Mouse (Mus musculus) frontal cortex, postnatal 25 days (tissue): ENCODE data around the gene Nprl3.
"Not testable (repeated sequence)": the region's sequence is repeated elsewhere in the genome, so short reads cannot be mapped to it uniquely, and the experiment has no call there.

Experiments used
- DNase-seq, 2 experiments: peaks; one replicate each; pipeline ENCODE4 v3.0.0; 2022; ENCODE audit warnings: low spot score in 2 of 2

Gene Nprl3

DNA sequence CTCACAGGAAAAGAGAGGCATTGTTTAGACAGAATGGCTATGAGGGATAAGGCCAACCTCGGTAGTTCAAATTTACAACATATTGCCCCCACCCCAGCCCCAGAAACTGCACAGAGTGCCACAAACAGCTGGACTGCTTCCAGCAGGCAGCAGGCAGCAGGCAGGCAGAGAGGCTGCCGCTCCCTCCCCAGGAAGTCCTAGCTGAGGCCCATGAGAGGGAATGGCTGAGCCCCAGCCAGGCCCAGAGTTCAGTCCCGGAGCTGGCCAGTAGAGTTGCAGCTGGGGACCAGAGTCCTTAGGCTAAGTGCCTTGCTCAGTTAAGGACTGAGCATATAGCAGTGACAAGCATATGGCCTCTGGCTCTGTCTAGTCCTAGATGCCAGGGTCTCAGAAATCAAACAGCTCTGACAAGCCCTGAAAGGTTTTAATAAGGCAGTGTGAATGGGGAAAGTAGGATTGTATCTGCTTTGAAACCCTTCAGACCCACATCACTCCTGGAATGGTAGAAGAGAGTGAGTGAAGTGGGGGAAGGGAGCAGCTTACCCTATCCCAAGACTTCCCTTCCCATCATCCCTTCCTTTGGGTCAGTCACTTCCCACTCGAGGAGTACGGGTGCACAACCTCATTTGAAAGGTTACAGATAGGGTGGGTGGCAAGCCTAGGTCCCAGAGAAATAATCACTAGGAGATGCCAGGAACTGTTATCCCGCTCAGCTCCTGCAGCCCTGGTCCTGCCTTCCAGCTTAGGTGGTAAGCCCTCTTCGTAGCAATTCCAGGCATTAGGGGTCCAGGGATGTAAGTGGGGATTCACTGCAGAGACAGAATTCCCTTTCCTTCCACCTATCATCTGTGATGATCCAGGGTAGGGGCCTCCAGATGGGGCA lies 42.0 kb downstream of the Nprl3 start:
- DNase-seq = no peak

DNA sequence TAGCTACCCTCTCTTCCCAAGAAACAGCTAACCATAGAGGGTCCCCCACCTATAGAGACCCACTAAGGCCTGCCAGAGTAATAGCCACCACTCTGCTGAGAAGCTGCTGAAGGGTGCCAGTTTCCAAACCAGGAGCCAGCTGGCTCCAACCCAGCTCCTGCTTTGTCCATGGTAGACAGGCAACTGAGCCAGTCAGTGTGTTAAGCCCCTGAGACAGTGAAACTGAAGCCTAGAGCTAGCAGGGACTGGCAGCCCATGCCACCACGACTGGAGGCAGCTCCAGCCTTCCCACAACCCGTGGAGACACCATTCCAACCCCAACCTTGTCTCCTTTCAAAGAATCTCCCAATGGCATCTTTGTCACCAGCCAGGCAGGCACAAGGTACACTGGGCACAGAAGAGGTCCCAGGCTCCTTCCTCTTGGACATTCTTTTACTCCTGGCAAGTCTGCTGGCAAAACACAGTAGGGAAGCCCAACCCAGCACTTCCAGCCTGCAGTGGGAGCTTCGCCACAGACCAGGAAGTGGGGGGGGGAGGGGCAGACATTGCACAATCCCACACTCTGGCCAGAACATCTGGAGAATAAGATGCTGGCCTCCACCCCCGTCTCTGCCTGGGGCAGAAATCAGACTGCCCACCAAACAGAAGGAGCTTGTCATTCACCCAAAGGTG lies 42.9 kb downstream of the Nprl3 start:
- no peak for DNase-seq

DNA sequence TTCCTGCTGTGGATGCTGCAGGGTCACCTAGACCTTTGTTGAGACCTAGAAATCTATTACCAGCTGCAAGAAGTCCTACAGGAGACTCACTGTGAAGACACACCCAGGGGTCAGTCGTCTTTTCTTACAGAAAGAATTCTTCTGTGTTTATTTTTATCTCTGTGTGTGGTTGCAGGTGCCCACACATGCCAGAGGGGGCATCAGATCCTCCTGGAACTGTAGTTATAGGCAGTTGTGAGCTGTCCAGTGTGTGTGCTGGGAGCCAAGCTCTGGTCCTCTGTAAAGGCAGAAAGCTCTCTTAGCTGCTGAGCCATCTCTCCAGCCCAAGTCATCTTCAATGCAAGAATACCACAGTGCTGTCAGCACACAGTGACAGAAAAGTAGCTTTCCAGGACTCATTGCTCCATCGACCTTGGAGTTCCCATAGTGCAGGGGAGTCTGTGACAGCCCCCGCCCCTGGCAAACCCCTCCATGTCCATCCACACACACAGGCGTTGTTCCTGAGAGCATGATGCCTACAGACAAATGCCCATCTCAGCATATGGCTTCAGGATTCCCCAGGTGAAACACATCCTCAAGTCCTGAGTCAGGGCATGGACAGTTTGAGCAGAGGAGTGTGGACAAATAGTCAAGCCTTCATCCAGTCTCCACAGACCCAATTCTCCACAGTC lies 44.1 kb downstream of the Nprl3 start:
- DNase-seq = no peak

DNA sequence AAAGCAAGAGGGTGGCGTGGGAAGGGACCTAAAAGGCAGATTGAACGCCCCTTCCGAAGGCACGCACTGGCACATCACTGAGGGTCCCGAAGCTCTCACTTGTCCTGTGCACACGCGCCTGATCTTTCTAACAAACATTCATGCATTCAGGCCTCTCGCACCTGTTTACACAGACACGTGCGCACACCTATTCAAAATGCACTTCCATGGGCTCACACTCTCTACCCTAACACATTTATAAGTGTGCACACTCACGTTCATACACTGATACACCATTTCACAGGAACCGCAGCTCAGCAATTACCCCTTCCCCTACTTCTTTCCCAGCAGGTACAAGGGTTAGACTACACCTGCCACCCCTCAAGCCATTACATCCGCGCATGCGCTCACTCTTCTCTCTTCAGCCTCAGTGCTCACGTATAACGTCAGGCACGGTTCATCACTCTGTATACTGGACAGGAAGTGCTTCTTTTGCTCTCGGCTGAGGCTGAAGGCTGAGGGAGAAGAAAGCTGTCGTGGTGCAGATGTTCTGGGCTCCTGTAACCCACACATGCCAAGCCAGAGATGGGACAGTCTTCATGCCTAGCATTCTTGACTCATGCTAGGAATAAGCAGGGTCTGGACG lies 44.8 kb downstream of the Nprl3 start:
- no peak for DNase-seq

DNA sequence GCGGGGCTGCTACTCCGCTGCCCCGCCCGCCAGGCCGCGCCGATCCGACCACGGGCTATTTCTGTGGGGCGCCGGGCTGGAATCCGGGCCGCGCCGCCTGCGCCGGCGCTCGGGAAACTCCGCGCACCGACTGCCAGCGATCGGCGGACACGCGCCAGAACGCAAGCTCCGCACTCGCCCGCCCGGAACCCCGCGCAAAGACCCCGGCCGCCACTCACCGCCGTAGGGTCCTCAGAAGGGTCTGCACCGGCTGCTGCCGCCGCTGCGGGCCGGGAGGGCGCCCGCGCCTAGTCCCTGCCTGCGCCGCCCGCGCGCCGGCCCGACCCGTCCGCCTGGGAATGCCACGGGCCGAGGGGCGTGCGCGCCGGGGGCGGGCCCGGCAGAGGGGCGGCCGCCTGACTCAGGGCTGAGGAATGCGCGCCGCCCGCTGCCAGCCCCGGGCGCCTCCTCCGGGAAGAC lies 45.5 kb downstream of the Nprl3 start, which contains the start of gene Rhbdf1:
Gene Rhbdf1, minus strand, starts transcription at position 350 of the 459 bp plus-strand sequence.
- DNase-seq = no peak

DNA sequence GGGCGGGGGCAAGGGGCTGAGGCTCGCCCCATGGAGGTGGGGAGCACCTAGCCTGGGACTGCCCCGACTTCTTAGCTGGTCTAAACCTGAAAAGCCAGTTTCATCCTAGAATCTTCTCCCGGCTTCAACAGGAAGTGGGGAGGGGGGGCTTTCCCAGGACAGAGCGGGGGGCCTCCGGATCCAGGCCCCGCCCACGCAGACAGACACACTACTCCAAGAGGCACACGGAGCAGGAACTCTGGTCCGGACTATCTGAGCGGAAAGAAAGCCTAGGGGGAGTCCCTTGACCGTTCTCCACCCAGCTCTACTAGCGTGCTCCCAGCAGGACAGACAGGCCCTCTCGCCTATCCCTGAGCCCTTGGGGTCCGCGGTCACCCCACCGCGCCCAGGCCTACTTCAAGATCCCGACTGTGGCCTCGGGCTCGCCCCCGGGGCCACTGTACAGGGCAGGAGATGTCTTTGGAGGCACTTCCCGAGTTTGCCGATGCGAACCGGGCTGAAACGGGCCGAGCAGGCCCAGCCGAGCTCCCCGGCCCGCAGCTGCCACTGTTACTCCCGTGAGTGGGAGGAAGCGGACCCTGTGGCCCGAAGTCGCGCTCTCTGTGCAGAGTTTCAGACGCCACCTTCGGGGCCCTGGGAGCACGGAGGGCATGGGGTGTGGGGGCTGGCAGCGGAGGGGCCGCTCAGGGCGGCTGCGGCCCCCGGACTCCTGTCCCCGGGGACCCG lies 46.1 kb downstream of the Nprl3 start:
- DNase-seq = no peak

DNA sequence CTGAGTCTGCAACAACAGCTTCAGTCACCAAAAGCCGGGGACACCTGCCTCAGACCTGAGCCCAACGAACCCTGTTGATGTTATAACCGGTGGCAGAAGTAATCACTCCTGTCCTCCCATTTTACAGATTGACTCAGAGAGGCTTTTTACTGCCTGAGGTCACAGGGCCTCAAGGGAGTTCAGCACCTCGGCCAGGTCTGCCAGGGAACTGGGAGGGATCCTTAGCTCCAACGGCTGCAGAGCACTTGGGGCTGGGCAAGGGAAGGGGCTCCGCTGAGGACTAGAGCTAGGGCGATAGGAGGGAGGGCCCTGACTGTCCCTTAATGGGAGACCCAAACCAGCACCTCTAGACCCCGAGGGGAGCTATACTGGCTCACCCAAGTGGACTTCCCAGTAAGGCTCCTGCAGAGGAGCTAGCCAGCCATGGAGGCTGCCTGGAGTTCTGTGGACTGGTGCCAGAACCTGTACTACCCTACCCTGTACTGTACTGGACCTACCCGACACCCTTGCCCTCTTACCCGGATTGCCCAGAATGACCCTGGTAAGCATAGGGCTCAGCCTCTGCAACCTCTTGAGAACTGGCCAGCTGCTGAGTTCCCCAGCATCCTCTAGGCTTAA lies 46.8 kb downstream of the Nprl3 start:
- DNase-seq = no peak

DNA sequence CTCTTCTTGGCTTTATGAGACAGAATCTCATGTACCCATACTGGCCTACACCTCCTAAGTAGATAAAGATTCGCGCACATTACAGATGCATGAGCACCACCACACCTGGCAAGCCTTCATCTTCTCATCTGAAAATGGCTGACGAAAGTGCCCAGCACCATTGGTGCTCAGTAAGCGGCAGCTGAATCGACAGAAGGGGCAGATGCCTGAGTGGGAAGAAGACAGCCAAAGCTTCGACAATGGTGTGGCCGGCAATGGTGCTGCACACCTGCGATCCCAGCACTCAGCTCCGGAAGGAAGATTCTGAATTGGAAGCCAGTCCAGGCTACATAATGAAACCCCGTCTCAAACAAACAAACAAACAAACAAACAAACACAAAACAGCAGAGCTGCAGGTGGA lies 48.2 kb downstream of the Nprl3 start:
- DNase-seq = no peak

DNA sequence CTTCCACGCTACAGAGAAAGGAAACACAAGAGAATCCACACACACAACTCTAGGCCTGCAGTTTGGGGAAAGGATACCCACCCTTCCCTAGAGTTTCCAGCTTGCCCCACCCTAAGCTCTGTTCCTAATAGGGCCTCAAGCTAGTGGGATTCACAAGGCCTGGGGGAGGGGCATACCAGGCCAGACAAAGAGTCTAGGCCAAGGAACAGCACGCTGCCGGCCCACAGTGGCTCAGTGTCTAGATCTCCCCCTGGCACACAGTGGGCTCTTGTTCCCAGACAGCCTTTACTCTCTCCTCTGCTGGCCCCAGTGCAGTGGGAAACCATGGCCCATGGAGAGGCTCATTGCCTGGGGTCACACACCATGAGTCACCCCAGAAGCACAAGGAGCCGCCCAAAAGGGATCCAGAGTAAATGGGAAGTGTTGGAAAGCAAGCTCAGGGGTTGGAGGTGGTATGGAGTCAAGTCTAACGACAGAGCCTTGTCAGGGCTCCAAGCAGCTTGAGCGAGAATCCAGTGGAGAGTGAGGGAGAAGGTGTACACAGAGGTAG lies 48.9 kb downstream of the Nprl3 start:
- no peak for DNase-seq

DNA sequence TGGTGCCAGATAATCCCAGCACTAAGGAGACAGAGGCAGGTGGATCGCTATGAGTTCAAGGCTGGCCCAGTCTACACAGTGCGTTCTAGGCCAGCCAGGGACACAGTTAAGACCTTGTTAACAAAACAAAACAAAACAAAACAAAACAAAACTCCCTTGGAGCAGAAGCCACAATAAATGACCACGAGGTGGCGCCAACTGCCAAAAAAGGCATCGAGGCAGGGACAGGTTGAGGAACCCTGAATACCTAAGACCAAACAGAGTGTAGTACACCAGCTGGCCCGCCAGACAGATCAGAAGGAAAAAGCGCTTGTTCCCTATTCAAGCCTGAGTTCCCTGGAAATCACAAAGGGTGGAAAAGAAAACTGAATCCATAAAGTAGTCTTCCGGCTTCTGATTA lies 50.7 kb downstream of the Nprl3 start:
- DNase-seq = peak in 1 of 2 experiments; percentile 65

DNA sequence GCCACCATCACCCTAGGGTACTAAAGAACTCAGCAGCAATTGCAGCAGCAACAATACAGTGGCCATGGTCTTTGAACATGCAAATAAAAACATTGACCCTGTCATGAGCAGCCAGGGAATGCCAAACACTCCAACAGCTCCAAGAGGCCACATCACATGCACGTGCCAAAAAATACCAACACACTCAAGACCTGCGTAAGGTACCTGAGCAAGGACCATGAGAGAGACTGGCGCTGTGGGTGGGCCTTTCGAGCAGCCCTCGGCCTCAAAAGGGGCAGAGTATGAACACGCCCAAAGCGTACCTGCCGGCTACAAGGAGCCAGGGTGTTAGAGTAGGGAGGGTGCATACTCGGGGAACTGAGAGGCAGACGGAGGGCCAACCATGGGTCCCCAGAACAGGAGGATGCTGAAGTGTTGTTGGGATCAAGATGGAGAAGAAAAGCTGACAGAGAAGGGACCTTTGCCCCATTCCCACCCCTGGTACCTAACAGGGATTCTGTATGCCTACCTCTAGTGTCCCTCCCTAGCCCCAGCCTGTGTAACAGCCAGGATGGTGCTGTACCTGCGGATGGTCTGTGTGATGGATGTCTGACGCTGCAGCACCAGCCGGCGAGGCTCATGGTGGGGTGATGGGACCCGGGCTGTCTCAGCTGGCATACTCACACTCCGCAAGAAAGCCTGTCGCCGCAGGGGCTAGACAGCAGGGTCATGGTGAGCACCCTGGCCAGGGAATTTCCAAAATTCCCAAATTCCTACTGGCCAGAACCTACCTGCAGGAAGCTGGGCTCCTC lies 51.9 kb downstream of the Nprl3 start:
- DNase-seq = no peak

DNA sequence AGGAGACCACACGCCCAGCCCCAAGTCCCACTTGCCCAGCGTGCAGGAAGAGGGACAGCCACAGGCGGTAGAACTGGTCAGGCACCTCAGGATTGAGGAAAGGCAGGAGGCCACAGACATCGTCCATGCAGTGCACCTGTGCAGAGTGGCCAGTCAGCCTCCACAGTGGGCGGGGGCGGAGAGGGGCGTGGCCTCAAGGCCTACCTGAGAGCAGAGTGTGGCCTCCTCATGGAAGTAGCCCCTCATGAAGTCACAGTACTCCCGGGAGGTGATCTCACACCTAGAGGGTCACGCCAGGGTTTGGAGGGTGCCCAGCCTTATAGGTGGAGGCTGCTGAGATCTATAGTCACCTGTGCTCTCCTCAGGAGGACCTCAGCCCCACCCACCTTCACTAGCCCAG lies 56.9 kb downstream of the Nprl3 start:
- no peak for DNase-seq

DNA sequence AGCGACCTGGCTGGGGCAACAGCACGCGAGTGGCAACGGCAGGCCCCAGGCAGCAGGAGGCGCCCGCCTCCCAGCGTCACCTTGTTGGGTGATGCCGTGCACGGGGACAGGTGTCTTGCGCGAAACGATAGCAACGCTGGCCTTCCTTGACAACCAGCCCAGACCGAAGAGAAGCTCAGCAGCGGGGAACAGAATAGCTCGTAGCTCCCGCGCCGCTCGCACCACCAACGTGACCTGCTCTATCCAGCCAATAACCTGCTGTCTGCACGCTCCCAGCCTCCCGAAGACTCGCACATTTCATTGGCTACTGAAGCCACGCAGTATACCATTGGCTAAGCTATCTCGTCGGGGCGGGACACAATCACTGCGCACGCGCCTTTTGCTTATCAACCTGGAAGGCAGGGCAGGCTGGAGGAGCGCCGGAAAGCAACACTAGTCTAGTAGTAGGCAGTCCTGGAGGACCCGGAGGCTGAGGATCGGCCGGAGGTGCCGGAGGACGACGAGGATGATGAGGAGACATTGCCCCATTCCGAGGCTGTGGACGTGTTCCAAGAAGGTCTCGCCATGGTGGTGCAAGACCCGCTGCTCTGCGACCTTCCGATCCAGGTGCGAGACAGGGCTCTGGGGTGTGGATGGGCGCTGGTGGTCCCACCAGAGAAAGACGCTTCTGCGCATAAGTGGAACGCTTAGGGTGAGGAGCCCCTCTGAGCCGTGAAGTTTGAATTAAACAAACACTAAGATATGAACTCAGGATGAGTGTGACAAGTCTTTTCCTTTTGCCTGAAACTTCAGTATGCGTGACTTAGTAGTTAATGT lies 62.2 kb downstream of the Nprl3 start, which contains the start of gene Snrnp25:
Gene Snrnp25, plus strand, starts transcription at position 358 of the 816 bp plus-strand sequence.
- peak; percentile 87 to 93 for DNase-seq

DNA sequence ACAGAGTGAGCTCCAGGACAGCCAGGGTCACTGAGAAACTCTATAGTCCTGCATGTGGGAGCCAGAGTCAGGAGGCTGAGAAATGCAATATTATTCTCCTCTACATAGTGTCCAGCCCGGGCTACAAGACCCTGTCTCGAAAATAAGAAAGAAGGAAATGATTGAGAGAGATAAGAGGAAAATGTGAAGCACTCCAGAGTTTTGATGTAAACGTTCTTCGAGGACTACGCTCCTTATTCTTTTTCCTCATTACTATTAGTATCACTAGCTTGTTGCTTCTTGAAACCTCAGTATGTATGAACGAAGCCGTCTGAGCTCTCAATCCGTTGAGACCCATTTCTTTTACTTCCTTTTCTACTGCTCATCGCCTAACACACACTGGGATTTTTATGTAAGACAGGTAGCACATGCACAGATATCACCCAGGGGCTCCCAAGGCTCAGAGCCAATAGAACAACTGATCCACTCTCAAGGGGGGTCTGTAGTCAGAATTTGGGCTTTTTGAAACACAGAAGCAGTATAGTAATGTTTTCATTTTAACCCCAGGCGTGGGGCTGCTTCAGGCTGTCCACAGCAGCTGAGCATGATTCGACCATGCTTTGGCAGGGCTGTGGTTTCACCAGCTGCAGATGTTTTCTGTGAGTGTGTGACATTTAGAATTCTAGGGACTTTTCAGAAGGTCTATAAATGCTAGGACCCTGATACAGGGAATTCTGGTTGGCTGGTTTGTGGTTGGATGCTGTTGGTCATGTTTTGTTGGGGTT lies 65.4 kb downstream of the Nprl3 start:
- DNase-seq = no peak

DNA sequence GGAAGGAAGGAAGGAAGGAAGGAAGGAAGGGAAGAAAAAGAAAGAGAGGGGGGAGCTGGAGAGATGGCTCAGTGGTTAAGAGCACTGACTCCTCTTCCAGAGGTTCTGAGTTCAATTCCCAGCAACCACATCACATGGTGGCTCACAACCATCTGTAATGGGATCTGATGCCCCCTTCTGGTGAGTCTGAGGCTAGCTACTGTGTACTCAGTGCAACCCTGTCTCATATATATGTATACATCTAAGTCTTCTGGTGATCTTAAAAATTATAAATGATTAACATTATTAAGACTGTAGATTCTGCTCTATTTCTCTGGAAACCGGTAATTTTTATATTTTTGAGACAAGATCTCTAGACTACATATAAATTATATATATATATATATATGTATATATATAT lies 66.5 kb downstream of the Nprl3 start:
- not testable (repeated sequence) for DNase-seq

DNA sequence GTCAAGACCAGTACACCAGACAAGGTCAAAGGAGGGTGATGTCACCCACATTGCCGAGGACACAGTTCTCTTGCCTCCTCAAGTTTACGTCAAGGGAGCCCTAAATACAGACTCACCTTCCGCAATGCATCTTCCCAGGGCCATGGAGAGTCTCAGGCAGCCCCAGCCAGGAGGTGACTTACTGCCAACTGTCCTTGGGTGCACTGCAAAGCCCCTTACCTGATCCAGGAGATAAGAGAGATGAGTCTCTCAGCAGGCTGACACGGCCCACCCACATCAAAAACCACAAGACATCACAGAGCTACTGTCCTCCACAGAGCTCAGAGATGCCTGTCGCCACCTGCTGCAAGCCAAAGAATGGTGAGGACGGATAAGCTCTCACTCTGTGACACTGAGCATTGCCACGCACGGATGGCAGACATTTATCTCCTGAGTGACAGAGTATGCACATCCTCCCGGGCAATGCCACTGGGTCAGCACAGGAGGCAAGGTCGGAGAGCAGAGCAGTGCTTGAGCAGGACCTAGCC lies 67.4 kb downstream of the Nprl3 start, which contains the start of gene Il9r:
Gene Il9r, minus strand, starts transcription at position 205 of the 527 bp plus-strand sequence.
- no peak for DNase-seq

DNA sequence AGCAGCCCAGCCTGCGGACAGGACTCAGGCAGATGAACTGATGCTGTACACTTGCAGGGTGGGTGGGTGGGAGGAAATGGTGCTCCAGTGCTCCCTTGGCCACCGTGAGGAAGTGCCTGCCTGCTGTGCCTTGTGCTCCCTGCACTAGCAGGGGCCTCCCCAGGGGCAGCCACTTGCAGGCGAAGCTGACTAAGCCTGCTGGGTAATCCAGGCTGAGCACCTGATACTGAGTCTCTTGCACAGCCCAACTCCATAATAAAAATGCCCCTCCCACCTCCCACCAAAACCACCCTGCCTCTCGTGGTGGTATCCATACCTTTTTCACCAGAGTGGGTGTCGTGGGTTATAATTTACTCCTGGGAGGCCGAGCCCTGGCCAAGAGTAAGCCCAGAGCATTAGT lies 68.3 kb downstream of the Nprl3 start:
- no peak for DNase-seq
